Mouse (Mus musculus) heart, embryonic 15.5 days (tissue): Measurements from ENCODE around the gene Iqcn. TPM values are rescaled to one million over a fixed set of nuclear protein-coding genes. Genes with fewer than 3 reads are reported as not detected.

Experiments
- ATAC-seq: fragments of 200-750 bp; cut with Nextera tagmentation; replicated peaks from 2 replicates; pipeline ENCODE4 v1.8.0; 2017; ENCODE audit warnings: low read depth, moderate TSS enrichment; ENCODE audit not compliant: insufficient number of reproducible peaks, insufficient read depth, low FRiP score
- H3K27ac ChIP-seq: fragments of 300-500 bp; sonication (generic); 2 replicates; pipeline ENCODE4 v1.5.1; 2015; ENCODE audit warnings: mild to moderate bottlenecking, inconsistent platforms
- H3K27me3 ChIP-seq: fragments of 300-500 bp; sonication (generic); 2 replicates; pipeline ENCODE4 v1.6.1; 2015; ENCODE audit warnings: inconsistent platforms
- H3K36me3 ChIP-seq: fragments of 300-500 bp; sonication (generic); 2 replicates; pipeline ENCODE4 v1.6.1; 2015; ENCODE audit warnings: mild to moderate bottlenecking, inconsistent platforms
- H3K4me1 ChIP-seq: fragments of 300-500 bp; sonication (generic); replicated peaks from 2 replicates; pipeline ENCODE4 v1.6.1; 2015; ENCODE audit warnings: inconsistent platforms
- H3K4me2 ChIP-seq: fragments of 300-500 bp; sonication (generic); 2 replicates; pipeline ENCODE4 v1.6.1; 2015; ENCODE audit warnings: inconsistent platforms, mild to moderate bottlenecking, moderate library complexity
- H3K4me3 ChIP-seq: fragments of 300-500 bp; sonication (generic); 2 replicates; pipeline ENCODE4 v1.5.1; 2015; ENCODE audit warnings: mild to moderate bottlenecking, inconsistent platforms
- H3K9ac ChIP-seq: fragments of 300-500 bp; sonication (generic); 2 replicates; pipeline ENCODE4 v1.6.1; 2015; ENCODE audit warnings: mild to moderate bottlenecking, inconsistent platforms
- H3K9me3 ChIP-seq: fragments of 300-500 bp; sonication (generic); replicated peaks from 2 replicates; pipeline ENCODE4 v1.6.1; 2016; ENCODE audit warnings: inconsistent platforms
- WGBS: fragments of 180-500 bp; shearing (Covaris S2); methylation state at CpG from one replicate; pipeline ENCODE4 v1.1.7; 2015; ENCODE audit warnings: mixed read lengths; 5-methylcytosine and 5-hydroxymethylcytosine counted together
- polyA plus RNA-seq: library from polyadenylated mRNA; unstranded; fragments of >200 nt; fragmentation: Nextera tagmentation; extraction: Ambion mirVana; gene quantifications from 2 replicates; pipeline ENCODE4 v1.2.1, GENCODE M21; 2015

The Iqcn gene
- polyA plus RNA-seq, 1 experiment from 2014 or later = 0.04 TPM

- WGBS = 80% methylated on average over 13 of the region's 13 CpGs
- no peak overlapping the region for H3K4me3 ChIP-seq
- peaks cover 54% of the 10 kb centered on the region for H3K27me3 ChIP-seq
- no peaks in the 10 kb centered on the region for H3K9me3 ChIP-seq
- ATAC-seq = no peak
- no peak overlapping the region for H3K9ac ChIP-seq
- H3K27ac ChIP-seq = no peak overlapping the region
- no peaks in the 10 kb centered on the region for H3K36me3 ChIP-seq
- peaks cover 26% of the 10 kb centered on the region for H3K4me1 ChIP-seq
- no peak overlapping the region for H3K4me2 ChIP-seq
Measured at GRCm38 (mm10) chr8:70750128-70750680, 46.9 kb downstream of the Iqcn start.

- WGBS = 25% methylated on average over 11 of the region's 11 CpGs
- Histone ChIP-seq H3K4me1 (peaks cover 35% of the 10 kb centered on the region), H3K4me3 (no peak overlapping the region), H3K36me3 (peaks cover 6% of the 10 kb centered on the region; the same call in 1 of the 2 replicates), H3K4me2 (peak overlapping the region; percentile 55), H3K27ac (peak overlapping the region; percentile 88), H3K27me3 (peaks cover 35% of the 10 kb centered on the region), H3K9me3 (no peaks in the 10 kb centered on the region), H3K9ac (no peak overlapping the region)
- ATAC-seq = no peak
Measured at GRCm38 (mm10) chr8:70752000-70752764, 48.9 kb downstream of the Iqcn start.

GRCm38 (mm10) chr8:70753151-70753550, 49.9 kb downstream of the Iqcn start:
- H3K9ac ChIP-seq = peak overlapping the region; percentile 39; the same call in 1 of the 2 replicates
- peaks cover 12% of the 10 kb centered on the region; the same call in 1 of the 2 replicates for H3K36me3 ChIP-seq
- H3K27ac ChIP-seq = peak overlapping the region; percentile 88
- no peaks in the 10 kb centered on the region for H3K9me3 ChIP-seq
- peaks cover 25% of the 10 kb centered on the region for H3K27me3 ChIP-seq
- WGBS = 13% methylated on average over 21 of the region's 21 CpGs
- peaks cover 35% of the 10 kb centered on the region for H3K4me1 ChIP-seq
- ATAC-seq = no peak
- peak overlapping the region; percentile 31 for H3K4me3 ChIP-seq
- peak overlapping the region; percentile 55 for H3K4me2 ChIP-seq

GRCm38 (mm10) chr8:70754043-70754870, 51.0 kb downstream of the Iqcn start, which contains the start of gene Rab3a:
Gene Rab3a (plus strand): TSS chr8:70754679.
- ATAC-seq = peak; percentile 94

GRCm38 (mm10) chr8:70754871-70755660, 51.8 kb downstream of the Iqcn start:
- peak overlapping the region; percentile 69 for H3K4me3 ChIP-seq
- ATAC-seq = peak; percentile 2; the same call in 1 of the 2 replicates
- peaks cover 51% of the 10 kb centered on the region for H3K4me1 ChIP-seq
- peaks cover 17% of the 10 kb centered on the region; the same call in 1 of the 2 replicates for H3K36me3 ChIP-seq
- 12% methylated on average over 50 of the region's 50 CpGs for WGBS
- peak overlapping the region; percentile 77 for H3K9ac ChIP-seq
- H3K9me3 ChIP-seq = no peaks in the 10 kb centered on the region
- peaks cover 6% of the 10 kb centered on the region for H3K27me3 ChIP-seq
- peak overlapping the region; percentile 93 for H3K4me2 ChIP-seq
- peak overlapping the region; percentile 69 for H3K27ac ChIP-seq

More at GRCm38 (mm10) chr8:70754043-70754870, 51.0 kb downstream of the Iqcn start, which contains the start of gene Rab3a:
- no peaks in the 10 kb centered on the region for H3K9me3 ChIP-seq
- peak within 1 kb of the TSS; percentile 88 for H3K27ac ChIP-seq
- peak within 1 kb of the TSS; percentile 77 for H3K9ac ChIP-seq
- 9% methylated on average over 37 of the region's 37 CpGs for WGBS
- peak within 1 kb of the TSS; percentile 93 for H3K4me2 ChIP-seq
- peaks cover 17% of the 10 kb centered on the region; the same call in 1 of the 2 replicates for H3K36me3 ChIP-seq
- H3K4me1 ChIP-seq = peaks cover 43% of the 10 kb centered on the region
- peak within 1 kb of the TSS; percentile 69 for H3K4me3 ChIP-seq
- peaks cover 14% of the 10 kb centered on the region for H3K27me3 ChIP-seq

- WGBS = 80% methylated on average over 24 of the region's 24 CpGs
- Histone ChIP-seq H3K9me3 (no peaks in the 10 kb centered on the region), H3K27ac (no peak overlapping the region), H3K4me3 (peak overlapping the region; percentile 69), H3K36me3 (peaks cover 17% of the 10 kb centered on the region; the same call in 1 of the 2 replicates), H3K9ac (peak overlapping the region; percentile 77; the same call in 1 of the 2 replicates), H3K27me3 (no peaks in the 10 kb centered on the region), H3K4me1 (peaks cover 54% of the 10 kb centered on the region), H3K4me2 (peak overlapping the region; percentile 93)
- ATAC-seq = no peak
Measured at GRCm38 (mm10) chr8:70755661-70756475, 52.6 kb downstream of the Iqcn start.

GRCm38 (mm10) chr8:70756476-70757040, 53.3 kb downstream of the Iqcn start:
- no peak overlapping the region for H3K4me3 ChIP-seq
- no peaks in the 10 kb centered on the region for H3K27me3 ChIP-seq
- no peak overlapping the region for H3K4me2 ChIP-seq
- peaks cover 60% of the 10 kb centered on the region for H3K4me1 ChIP-seq
- H3K9me3 ChIP-seq = no peaks in the 10 kb centered on the region
- WGBS = 90% methylated on average over 6 of the region's 6 CpGs
- H3K36me3 ChIP-seq = peaks cover 17% of the 10 kb centered on the region; the same call in 1 of the 2 replicates
- no peak overlapping the region for H3K9ac ChIP-seq
- ATAC-seq = no peak
- no peak overlapping the region for H3K27ac ChIP-seq

- H3K9me3 ChIP-seq = no peaks in the 10 kb centered on the region
- peaks cover 17% of the 10 kb centered on the region; the same call in 1 of the 2 replicates for H3K36me3 ChIP-seq
- WGBS = 70% methylated on average over 22 of the region's 22 CpGs
- ATAC-seq = no peak
- H3K27ac ChIP-seq = no peak overlapping the region
- H3K4me2 ChIP-seq = no peak overlapping the region
- peaks cover 55% of the 10 kb centered on the region for H3K4me1 ChIP-seq
- H3K27me3 ChIP-seq = no peaks in the 10 kb centered on the region
- no peak overlapping the region for H3K9ac ChIP-seq
- no peak overlapping the region for H3K4me3 ChIP-seq
Measured at GRCm38 (mm10) chr8:70757523-70758307, 54.5 kb downstream of the Iqcn start.

GRCm38 (mm10) chr8:70758308-70758615, 55.0 kb downstream of the Iqcn start:
- Histone ChIP-seq H3K36me3 (peaks cover 17% of the 10 kb centered on the region; the same call in 1 of the 2 replicates), H3K27ac (no peak overlapping the region), H3K9ac (no peak overlapping the region), H3K4me2 (no peak overlapping the region), H3K4me3 (no peak overlapping the region), H3K27me3 (no peaks in the 10 kb centered on the region), H3K9me3 (no peaks in the 10 kb centered on the region), H3K4me1 (peaks cover 50% of the 10 kb centered on the region)
- 89% methylated on average over 7 of the region's 7 CpGs for WGBS
- ATAC-seq = no peak
